Mouse (Mus musculus) liver, embryonic 14.5 days (tissue): ENCODE data around the gene Top2a. TPM values are rescaled to one million over a fixed set of nuclear protein-coding genes. Genes with fewer than 3 reads are reported as not detected.
A peak's percentile ranks its signal among the peaks of the same experiment; 100 is the strongest.

ENCODE experiments used
- ATAC-seq: fragments of 200-750 bp; cut with Nextera tagmentation; 2 replicates; pipeline ENCODE4 v1.8.0; 2017; ENCODE audit warnings: moderate number of reproducible peaks, mild to moderate bottlenecking, moderate library complexity; ENCODE audit not compliant: insufficient read depth
- DNase-seq, 3 experiments: peaks; one replicate each; pipeline ENCODE4 v3.0.0-alpha.2; 2012 to 2013; ENCODE audit warnings: low read depth in 3 of 3, low spot score in 3 of 3
- H3K27ac ChIP-seq: fragments of 300-500 bp; sonication (generic); 2 replicates; pipeline ENCODE4 v1.5.1; 2014; ENCODE audit warnings: moderate library complexity, mild to moderate bottlenecking, control low read depth, inconsistent platforms
- H3K27me3 ChIP-seq: fragments of 300-500 bp; sonication (generic); 2 replicates; pipeline ENCODE4 v1.6.1; 2014; ENCODE audit warnings: mild to moderate bottlenecking, low read length, moderate library complexity; ENCODE audit not compliant: control insufficient read depth, insufficient read depth
- H3K36me3 ChIP-seq: fragments of 300-500 bp; sonication (generic); replicated peaks from 2 replicates; pipeline ENCODE4 v1.6.1; 2014; ENCODE audit warnings: low read depth; ENCODE audit not compliant: control insufficient read depth, insufficient read depth
- H3K4me1 ChIP-seq, 2 experiments: fragments of 200-500 bp in 1 of 2; fragments of 300-500 bp in 1 of 2; sonication (generic) in 1 of 2; replicated peaks; 2 replicates each; pipeline ENCODE4 v1.6.1; 2012 to 2014; ENCODE audit warnings: antibody characterized with exemption in 1 of 2, inconsistent platforms in 1 of 2, low read length in 1 of 2; ENCODE audit not compliant: control insufficient read depth in 2 of 2, insufficient read depth in 2 of 2
- H3K4me2 ChIP-seq: fragments of 300-500 bp; sonication (generic); 2 replicates; pipeline ENCODE4 v1.6.1; 2014; ENCODE audit warnings: low read depth, mild to moderate bottlenecking, control low read depth, moderate library complexity
- H3K4me3 ChIP-seq, 2 experiments: fragments of 200-500 bp in 1 of 2; fragments of 300-500 bp in 1 of 2; sonication (generic) in 1 of 2; 2 replicates each; pipeline ENCODE4 v1.5.1; 2012 to 2014; ENCODE audit warnings: low read depth in 2 of 2, low read length in 2 of 2, mild to moderate bottlenecking in 2 of 2, control low read depth in 1 of 2, inconsistent platforms in 1 of 2, moderate library complexity in 1 of 2; ENCODE audit not compliant: insufficient read depth in 1 of 2
- H3K9ac ChIP-seq: fragments of 300-500 bp; sonication (generic); replicated peaks from 2 replicates; pipeline ENCODE4 v1.6.1; 2014; ENCODE audit warnings: mild to moderate bottlenecking, control low read depth, moderate library complexity
- H3K9me3 ChIP-seq: fragments of 300-500 bp; sonication (generic); 2 replicates; pipeline ENCODE4 v1.6.1; 2016; ENCODE audit warnings: low read length, mixed read lengths; ENCODE audit not compliant: control insufficient read depth
- CTCF ChIP-seq: IDR thresholded peaks from 2 replicates; pipeline ENCODE4 v1.5.1; 2016; ENCODE audit warnings: antibody characterized with exemption, low read depth, control low read depth
- EP300 ChIP-seq: IDR thresholded peaks from 2 replicates; pipeline ENCODE4 v1.6.1; 2016; ENCODE audit warnings: antibody characterized with exemption, low read depth
- WGBS: fragments of 180-500 bp; shearing (Covaris S2); extraction: QIAGEN DNeasy Blood & Tissue Kit; methylation state at CpG from one replicate; pipeline ENCODE4 v1.1.7; 2014; ENCODE audit not compliant: insufficient replicate concordance; 5-methylcytosine and 5-hydroxymethylcytosine counted together
- polyA plus RNA-seq, 2 experiments: library from polyadenylated mRNA; depleted of rRNA in 1 of 2; stranded (reverse) in 1 of 2; unstranded in 1 of 2; fragments of >200 nt; fragmentation: Nextera tagmentation in 1 of 2; extraction: Ambion mirVana in 1 of 2; gene quantifications; 2 replicates each; pipeline versions ENCODE4 v1.2.1 to v1.2.3; 2012 to 2014

The Top2a gene
- polyA plus RNA-seq, 2 experiments: 108 to 197 TPM

DNA sequence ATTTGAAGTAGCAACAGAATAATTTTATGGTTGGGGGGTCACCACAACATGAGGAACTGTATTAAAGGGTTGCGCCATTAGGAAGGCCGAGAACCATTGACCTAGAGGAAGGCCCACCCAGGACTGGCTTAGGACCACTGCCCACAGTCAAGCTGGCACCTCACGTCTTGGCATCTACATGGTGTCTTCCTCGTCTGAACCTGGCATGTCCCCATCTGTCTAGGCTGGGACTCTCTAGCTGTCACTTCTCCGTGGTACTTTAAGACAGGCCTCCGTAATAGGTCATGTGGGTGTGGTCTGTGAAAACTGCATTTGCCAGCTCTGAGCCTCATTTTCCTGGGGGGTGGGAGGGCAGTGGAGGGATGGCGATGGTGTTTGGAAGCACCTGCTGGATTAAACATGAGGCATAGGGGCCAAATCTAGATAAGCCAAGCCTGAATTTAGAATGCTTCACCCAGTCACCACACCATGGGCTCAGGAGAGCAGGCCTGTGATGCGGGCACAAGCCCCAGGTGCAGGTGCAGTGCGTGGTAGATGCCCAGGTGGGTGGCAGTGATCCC, 51.1 kb downstream of the Top2a start:
- Histone ChIP-seq H3K27ac (no peak overlapping the region), H3K4me1 (no peaks in the 10 kb centered on the region), H3K36me3 (peaks cover 2% of the 10 kb centered on the region; the same call in 1 of the 2 replicates), H3K9me3 (no peaks in the 10 kb centered on the region), H3K4me2 (no peak overlapping the region), H3K4me3 (no peak overlapping the region), H3K27me3 (peaks cover 4% of the 10 kb centered on the region; the same call in 1 of the 2 replicates), H3K9ac (no peak overlapping the region)
- ATAC-seq (0 out of 2 replicates have a peak, but pooled peaks have one; percentile 14), DNase-seq (no peak)
- 70% methylated on average over 9 of the region's 9 CpGs for WGBS
- TF ChIP-seq EP300: no peak
- no peak for TF ChIP-seq CTCF

DNA sequence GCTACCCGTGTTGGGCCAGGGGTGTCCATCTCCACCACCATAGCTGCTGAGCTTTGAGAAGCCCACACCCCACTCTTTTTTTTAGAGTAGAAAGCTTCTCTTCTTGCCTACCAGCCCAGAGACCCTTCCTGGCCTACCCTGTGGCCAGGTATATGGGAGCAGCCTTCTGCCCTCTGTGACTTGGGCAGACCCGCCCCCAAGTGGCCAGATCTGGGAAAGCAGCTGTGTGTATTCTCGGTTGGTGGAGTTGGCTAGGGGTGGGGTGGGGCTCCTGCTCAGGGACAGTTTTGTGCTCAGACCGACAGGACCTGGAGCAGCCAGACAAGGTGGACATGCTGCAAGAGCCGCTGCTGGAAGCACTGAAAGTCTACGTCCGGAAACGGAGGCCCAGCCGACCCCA, 51.8 kb downstream of the Top2a start:
- Histone ChIP-seq H3K9ac (no peak overlapping the region), H3K27ac (no peak overlapping the region), H3K4me2 (no peak overlapping the region), H3K4me3 (no peak overlapping the region), H3K27me3 (peaks cover 4% of the 10 kb centered on the region; the same call in 1 of the 2 replicates), H3K9me3 (no peaks in the 10 kb centered on the region), H3K36me3 (peaks cover 2% of the 10 kb centered on the region; the same call in 1 of the 2 replicates), H3K4me1 (no peaks in the 10 kb centered on the region)
- DNase-seq (no peak), ATAC-seq (peak; percentile 40; the same call in 1 of the 2 replicates)
- WGBS: 46% methylated on average over 9 of the region's 9 CpGs
- TF ChIP-seq EP300 (no peak), CTCF (peak; percentile 95)

DNA sequence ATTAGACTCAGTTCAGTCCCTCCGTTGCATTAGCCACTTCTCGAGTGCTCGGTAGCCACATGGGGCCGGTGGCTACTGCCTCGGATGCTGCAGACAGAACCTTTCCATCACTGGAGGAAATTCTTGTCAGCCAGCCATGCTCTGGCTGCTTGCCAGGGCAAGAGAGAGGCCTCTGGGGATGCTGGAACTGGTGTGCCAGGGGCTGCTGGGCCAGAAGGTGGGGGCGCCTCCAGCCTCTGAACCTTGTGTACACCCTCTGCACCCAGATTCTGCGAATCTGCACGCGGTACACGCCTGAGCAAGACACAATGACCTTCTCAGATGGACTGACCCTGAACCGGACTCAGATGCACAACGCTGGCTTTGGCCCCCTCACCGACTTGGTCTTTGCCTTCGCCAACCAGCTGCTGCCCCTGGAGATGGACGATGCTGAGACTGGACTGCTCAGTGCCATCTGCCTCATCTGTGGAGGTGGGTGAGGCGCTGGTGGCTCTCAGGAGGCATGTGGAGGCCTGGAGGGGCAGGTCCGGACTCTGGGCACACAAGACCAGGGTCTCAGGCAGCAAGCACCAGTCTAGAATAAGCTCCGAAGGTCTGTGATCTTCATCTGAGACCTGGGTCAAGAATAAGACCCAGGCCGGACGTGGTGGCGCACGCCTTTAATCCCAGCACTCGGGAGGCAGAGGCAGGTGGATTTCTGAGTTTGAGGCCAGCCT, 52.5 kb downstream of the Top2a start:
- no peaks in the 10 kb centered on the region for H3K4me1 ChIP-seq
- ATAC-seq: no peak
- TF ChIP-seq EP300 (no peak), CTCF (no peak)
- no peak overlapping the region for H3K9ac ChIP-seq
- no peaks in the 10 kb centered on the region for H3K9me3 ChIP-seq
- 79% methylated on average over 23 of the region's 23 CpGs for WGBS
- peaks cover 2% of the 10 kb centered on the region; the same call in 1 of the 2 replicates for H3K36me3 ChIP-seq
- no peak for DNase-seq
- no peak overlapping the region for H3K27ac ChIP-seq
- no peak overlapping the region for H3K4me3 ChIP-seq
- peaks cover 4% of the 10 kb centered on the region; the same call in 1 of the 2 replicates for H3K27me3 ChIP-seq
- H3K4me2 ChIP-seq: no peak overlapping the region

DNA sequence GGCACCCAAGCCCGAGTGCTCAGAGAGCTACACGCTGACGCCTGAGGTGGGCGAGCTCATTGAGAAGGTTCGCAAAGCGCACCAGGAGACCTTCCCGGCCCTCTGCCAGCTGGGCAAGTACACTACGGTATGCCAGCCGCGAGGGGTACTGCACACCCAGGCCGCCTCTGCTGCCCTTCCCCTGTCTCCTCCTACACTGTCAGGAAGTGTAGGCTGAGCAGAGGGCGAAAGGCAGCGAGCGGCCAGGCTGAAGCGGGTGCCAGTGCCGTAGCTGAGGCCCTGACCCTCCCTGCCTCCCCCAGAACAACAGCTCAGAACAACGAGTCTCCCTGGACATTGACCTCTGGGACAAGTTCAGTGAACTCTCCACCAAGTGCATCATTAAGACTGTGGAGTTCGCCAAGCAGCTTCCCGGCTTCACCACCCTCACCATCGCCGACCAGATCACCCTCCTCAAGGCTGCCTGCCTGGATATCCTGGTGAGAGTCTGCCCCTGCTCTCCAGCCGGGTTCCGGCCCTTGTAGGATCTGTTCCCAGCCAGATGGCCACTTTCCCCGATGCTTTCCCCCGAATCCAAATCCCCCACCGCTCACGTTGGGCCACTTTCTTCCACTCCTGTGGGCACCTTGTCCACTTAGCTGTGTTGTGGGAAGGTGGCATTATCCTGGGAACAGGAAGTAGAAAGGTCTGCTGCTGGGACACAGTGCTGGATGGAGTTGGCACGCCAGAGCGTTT, 53.6 kb downstream of the Top2a start:
- Histone ChIP-seq H3K9ac (no peak overlapping the region), H3K27me3 (peaks cover 4% of the 10 kb centered on the region; the same call in 1 of the 2 replicates), H3K36me3 (peaks cover 2% of the 10 kb centered on the region; the same call in 1 of the 2 replicates), H3K4me3 (no peak overlapping the region), H3K9me3 (no peaks in the 10 kb centered on the region), H3K4me1 (peaks cover 0 to 5% of the 10 kb centered on the region in 2 experiments; a peak in 1 of 4 replicates), H3K4me2 (no peak overlapping the region), H3K27ac (no peak overlapping the region)
- DNase-seq (no peak), ATAC-seq (no peak)
- TF ChIP-seq EP300 (no peak), CTCF (no peak)
- 73% methylated on average over 29 of the region's 29 CpGs for WGBS
